Mouse (Mus musculus) forebrain, embryonic 11.5 days (tissue): ENCODE results near the gene Npnt. TPM values are rescaled to one million over a fixed set of nuclear protein-coding genes. Genes with fewer than 3 reads are reported as not detected.

Source experiments
- ATAC-seq: fragments of 200-750 bp; cut with Nextera tagmentation; replicated peaks from 2 replicates; pipeline ENCODE4 v1.8.0; 2017; ENCODE audit warnings: moderate TSS enrichment; ENCODE audit not compliant: low FRiP score
- DNase-seq: peaks from one replicate; pipeline ENCODE4 v3.0.0-alpha.2; 2017; ENCODE audit warnings: low spot score
- H3K27ac ChIP-seq: fragments of 300-500 bp; sonication (generic); 2 replicates; pipeline ENCODE4 v1.5.1; 2014; ENCODE audit warnings: low read depth, low read length
- H3K27me3 ChIP-seq: fragments of 300-500 bp; sonication (generic); 2 replicates; pipeline ENCODE4 v1.6.1; 2014; ENCODE audit warnings: mild to moderate bottlenecking, low read length, mixed read lengths; ENCODE audit not compliant: control insufficient read depth, insufficient read depth
- H3K36me3 ChIP-seq: fragments of 300-500 bp; sonication (generic); 2 replicates; pipeline ENCODE4 v1.6.1; 2014; ENCODE audit warnings: mild to moderate bottlenecking, low read length, moderate library complexity, mixed read lengths; ENCODE audit not compliant: control insufficient read depth, insufficient read depth
- H3K4me1 ChIP-seq: fragments of 300-500 bp; sonication (generic); replicated peaks from 2 replicates; pipeline ENCODE4 v1.6.1; 2014; ENCODE audit warnings: low read length, mixed read lengths; ENCODE audit not compliant: control insufficient read depth, insufficient read depth
- H3K4me2 ChIP-seq: fragments of 300-500 bp; sonication (generic); 2 replicates; pipeline ENCODE4 v1.6.1; 2014; ENCODE audit warnings: low read depth, mild to moderate bottlenecking, low read length, moderate library complexity, mixed read lengths; ENCODE audit not compliant: severe bottlenecking
- H3K4me3 ChIP-seq: fragments of 300-500 bp; sonication (generic); 2 replicates; pipeline ENCODE4 v1.5.1; 2014; ENCODE audit warnings: low read depth, low read length
- H3K9ac ChIP-seq: fragments of 300-500 bp; sonication (generic); 2 replicates; pipeline ENCODE4 v1.6.1; 2014; ENCODE audit warnings: low read length
- H3K9me3 ChIP-seq: fragments of 300-500 bp; sonication (generic); 2 replicates; pipeline ENCODE4 v1.6.1; 2016; ENCODE audit warnings: low read length, mixed read lengths; ENCODE audit not compliant: control insufficient read depth
- WGBS: fragments of 180-500 bp; shearing (Covaris S2); extraction: QIAGEN DNeasy Blood & Tissue Kit; methylation state at CpG from one replicate; pipeline ENCODE4 v1.1.7; 2014; 5-methylcytosine and 5-hydroxymethylcytosine counted together
- polyA plus RNA-seq: library from polyadenylated mRNA; unstranded; fragments of >200 nt; fragmentation: Nextera tagmentation; extraction: Ambion mirVana; gene quantifications from 2 replicates; pipeline ENCODE4 v1.2.1, GENCODE M21; 2014

The Npnt gene
- polyA plus RNA-seq, 1 experiment from 2014 or later = 6.8 TPM

- H3K36me3 ChIP-seq = no peaks in the 10 kb centered on the region
- WGBS = 74% methylated on average over 28 of the region's 28 CpGs
- H3K27me3 ChIP-seq = no peaks in the 10 kb centered on the region
- H3K9ac ChIP-seq = no peak overlapping the region
- H3K4me3 ChIP-seq = no peak overlapping the region
- H3K27ac ChIP-seq = no peak overlapping the region
- DNase-seq = no peak
- H3K9me3 ChIP-seq = no peaks in the 10 kb centered on the region
- no peak overlapping the region for H3K4me2 ChIP-seq
- no peaks in the 10 kb centered on the region for H3K4me1 ChIP-seq
- ATAC-seq = no peak; the same call in 1 of the 2 replicates
Measured at GRCm38 (mm10) chr3:132851841-132852728, 98.0 kb downstream of the Npnt start.

- Histone ChIP-seq H3K4me2 (no peak overlapping the region), H3K36me3 (no peaks in the 10 kb centered on the region), H3K4me3 (no peak overlapping the region), H3K9me3 (no peaks in the 10 kb centered on the region), H3K4me1 (no peaks in the 10 kb centered on the region), H3K27me3 (no peaks in the 10 kb centered on the region), H3K27ac (no peak overlapping the region), H3K9ac (no peak overlapping the region)
- no peak for ATAC-seq
- DNase-seq = no peak
- 59% methylated on average over 1 of the region's 1 CpGs for WGBS
Measured at GRCm38 (mm10) chr3:132851417-132851816, 98.7 kb downstream of the Npnt start.

- Histone ChIP-seq H3K4me3 (no peak overlapping the region), H3K36me3 (no peaks in the 10 kb centered on the region), H3K9me3 (no peaks in the 10 kb centered on the region), H3K27ac (no peak overlapping the region), H3K9ac (no peak overlapping the region), H3K27me3 (no peaks in the 10 kb centered on the region), H3K4me2 (no peak overlapping the region), H3K4me1 (no peaks in the 10 kb centered on the region)
- no peak for DNase-seq
- 83% methylated on average over 2 of the region's 2 CpGs for WGBS
- ATAC-seq = no peak
Measured at GRCm38 (mm10) chr3:132850431-132850830, 99.7 kb downstream of the Npnt start.

- H3K4me1 ChIP-seq = no peaks in the 10 kb centered on the region
- no peak for ATAC-seq
Measured at GRCm38 (mm10) chr3:132849669-132850068, 100.4 kb downstream of the Npnt start.

GRCm38 (mm10) chr3:132842676-132843075 is 107.4 kb downstream of the Npnt start:
- Histone ChIP-seq H3K27me3 (no peaks in the 10 kb centered on the region), H3K4me2 (no peak overlapping the region), H3K4me1 (no peaks in the 10 kb centered on the region), H3K36me3 (no peaks in the 10 kb centered on the region), H3K27ac (no peak overlapping the region), H3K9me3 (no peaks in the 10 kb centered on the region), H3K9ac (no peak overlapping the region), H3K4me3 (no peak overlapping the region)
- WGBS = 96% methylated on average over 6 of the region's 6 CpGs
- ATAC-seq (no peak), DNase-seq (no peak)

More at GRCm38 (mm10) chr3:132849669-132850068, 100.4 kb downstream of the Npnt start:
- Histone ChIP-seq H3K9ac (no peak overlapping the region), H3K9me3 (no peaks in the 10 kb centered on the region), H3K4me2 (no peak overlapping the region), H3K36me3 (no peaks in the 10 kb centered on the region), H3K27ac (no peak overlapping the region), H3K27me3 (no peaks in the 10 kb centered on the region), H3K4me3 (no peak overlapping the region)
- DNase-seq = no peak
- WGBS = 84% methylated on average over 7 of the region's 7 CpGs

GRCm38 (mm10) chr3:132839516-132839915 is 110.6 kb downstream of the Npnt start:
- WGBS = 90% methylated on average over 8 of the region's 8 CpGs
- no peaks in the 10 kb centered on the region for H3K36me3 ChIP-seq
- no peak overlapping the region for H3K9ac ChIP-seq
- no peaks in the 10 kb centered on the region for H3K27me3 ChIP-seq
- no peak overlapping the region for H3K4me2 ChIP-seq
- DNase-seq (no peak), ATAC-seq (no peak)
- no peak overlapping the region for H3K27ac ChIP-seq
- H3K4me1 ChIP-seq = no peaks in the 10 kb centered on the region
- no peaks in the 10 kb centered on the region for H3K9me3 ChIP-seq
- no peak overlapping the region for H3K4me3 ChIP-seq

GRCm38 (mm10) chr3:132838656-132839417 is 111.3 kb downstream of the Npnt start:
- Histone ChIP-seq H3K9me3 (no peaks in the 10 kb centered on the region), H3K27ac (no peak overlapping the region), H3K9ac (no peak overlapping the region), H3K4me3 (no peak overlapping the region), H3K4me2 (no peak overlapping the region), H3K27me3 (no peaks in the 10 kb centered on the region), H3K36me3 (no peaks in the 10 kb centered on the region), H3K4me1 (no peaks in the 10 kb centered on the region)
- 93% methylated on average over 15 of the region's 15 CpGs for WGBS
- DNase-seq = no peak
- ATAC-seq = no peak

- Histone ChIP-seq H3K9me3 (no peaks in the 10 kb centered on the region), H3K27ac (no peak overlapping the region), H3K27me3 (no peaks in the 10 kb centered on the region), H3K4me3 (no peak overlapping the region), H3K4me1 (no peaks in the 10 kb centered on the region), H3K9ac (no peak overlapping the region), H3K4me2 (no peak overlapping the region), H3K36me3 (no peaks in the 10 kb centered on the region)
- ATAC-seq (no peak), DNase-seq (no peak)
- WGBS = 88% methylated on average over 4 of the region's 4 CpGs
Measured at GRCm38 (mm10) chr3:132837134-132837533, 113.0 kb downstream of the Npnt start.
